Mouse (Mus musculus) CH12.LX (cell line): ENCODE measurements around the gene Egf. TPM values are rescaled to one million over a fixed set of nuclear protein-coding genes. Genes with fewer than 3 reads are reported as not detected.

ENCODE experiments used
- DNase-seq: peaks from one replicate; pipeline ENCODE4 v3.0.0-alpha.2; 2013; ENCODE audit errors: extremely low read depth
- H3K27ac ChIP-seq: 2 replicates; pipeline ENCODE4 v1.5.1; 2012; ENCODE audit warnings: low read depth, mild to moderate bottlenecking, control low read depth, moderate library complexity; ENCODE audit not compliant: insufficient read depth
- H3K27me3 ChIP-seq: replicated peaks from 2 replicates; pipeline ENCODE3; 2012; ENCODE audit warnings: inconsistent platforms
- H3K36me3 ChIP-seq, 2 experiments: replicated peaks in 1 of 2; 2 replicates each; pipeline versions ENCODE3 to v1.6.1; 2012; ENCODE audit warnings: inconsistent platforms in 1 of 2, low read length in 1 of 2, mild to moderate bottlenecking in 1 of 2, mixed read lengths in 1 of 2, moderate library complexity in 1 of 2; ENCODE audit not compliant: control insufficient read depth in 1 of 2, insufficient read depth in 1 of 2
- H3K4me1 ChIP-seq, 2 experiments: 2 replicates each; pipeline ENCODE4 v1.6.1; 2012; ENCODE audit warnings: inconsistent platforms in 1 of 2, moderate library complexity in 1 of 2; ENCODE audit not compliant: insufficient read depth in 2 of 2, control insufficient read depth in 1 of 2
- H3K4me2 ChIP-seq: 2 replicates; pipeline ENCODE4 v1.6.1; 2012; ENCODE audit warnings: low read depth, mild to moderate bottlenecking, control low read depth; ENCODE audit not compliant: poor library complexity, insufficient read depth, severe bottlenecking
- H3K4me3 ChIP-seq, 3 experiments: fragments of 150-350 bp in 1 of 3; sonication (generic) in 1 of 3; replicated peaks in 1 of 3; 2 replicates each; pipeline versions ENCODE3 to v1.5.1; 2011 to 2012; ENCODE audit warnings: low read depth in 2 of 3, low read length in 2 of 3, mild to moderate bottlenecking in 2 of 3, moderate library complexity in 2 of 3, control low read depth in 1 of 3, improper control_type of control experiment in 1 of 3, inconsistent platforms in 1 of 3, mixed read lengths in 1 of 3; ENCODE audit not compliant: poor library complexity in 1 of 3
- H3K79me2 ChIP-seq: replicated peaks from 2 replicates; pipeline ENCODE4 v1.6.1; 2012; ENCODE audit warnings: mild to moderate bottlenecking, moderate library complexity; ENCODE audit not compliant: control insufficient read depth, poor library complexity, insufficient read depth, severe bottlenecking; ENCODE audit errors: extremely low read depth
- H3K9ac ChIP-seq: 2 replicates; pipeline ENCODE4 v1.6.1; 2012; ENCODE audit warnings: low read depth, mild to moderate bottlenecking, control low read depth, moderate library complexity; ENCODE audit not compliant: insufficient read depth
- H3K9me3 ChIP-seq: replicated peaks from 2 replicates; pipeline ENCODE3; 2012; ENCODE audit warnings: low read length, inconsistent platforms, mixed read lengths
- CTCF ChIP-seq, 2 experiments: IDR thresholded peaks in 1 of 2; conservative IDR thresholded peaks in 1 of 2; 2 replicates each; pipeline ENCODE4 v1.5.1; 2011 to 2012; ENCODE audit warnings: low read depth in 2 of 2, low read length in 2 of 2, improper control_type of control experiment in 1 of 2, inconsistent platforms in 1 of 2, mild to moderate bottlenecking in 1 of 2, moderate library complexity in 1 of 2
- E2F4 ChIP-seq: IDR thresholded peaks from 2 replicates; pipeline ENCODE4 v1.6.1; 2011; ENCODE audit warnings: low read depth, low read length, improper control_type of control experiment; ENCODE audit not compliant: insufficient replicate concordance
- ELF1 ChIP-seq: IDR thresholded peaks from 2 replicates; pipeline ENCODE4 v1.6.1; 2014; ENCODE audit warnings: low read depth, mild to moderate bottlenecking, inconsistent platforms, low read length, improper control_type of control experiment
- EP300 ChIP-seq: IDR thresholded peaks from 2 replicates; pipeline ENCODE4 v1.6.1; 2011; ENCODE audit warnings: low read length, improper control_type of control experiment
- ETS1 ChIP-seq: conservative IDR thresholded peaks from 2 replicates; pipeline ENCODE4 v1.6.1; 2012; ENCODE audit warnings: low read depth, mild to moderate bottlenecking, inconsistent platforms, low read length, improper control_type of control experiment, moderate library complexity
- HCFC1 ChIP-seq: IDR thresholded peaks from 2 replicates; pipeline ENCODE4 v1.6.1; 2012; ENCODE audit warnings: low read depth, mild to moderate bottlenecking, inconsistent platforms, low read length, improper control_type of control experiment
- IRF4 ChIP-seq: IDR thresholded peaks from 2 replicates; pipeline ENCODE4 v1.6.1; 2014; ENCODE audit warnings: low read depth, mild to moderate bottlenecking, inconsistent platforms, low read length, improper control_type of control experiment
- JUN ChIP-seq: IDR thresholded peaks from 2 replicates; pipeline ENCODE4 v1.6.1; 2011; ENCODE audit warnings: low read depth, mild to moderate bottlenecking, low read length, improper control_type of control experiment, moderate library complexity; ENCODE audit not compliant: insufficient read depth
- JUND ChIP-seq: conservative IDR thresholded peaks from 2 replicates; pipeline ENCODE4 v1.6.1; 2011; ENCODE audit warnings: low read depth, low read length, improper control_type of control experiment
- KAT2A ChIP-seq: IDR thresholded peaks from 2 replicates; pipeline ENCODE4 v1.6.1; 2012; ENCODE audit warnings: low read length, improper control_type of control experiment, inconsistent platforms; ENCODE audit not compliant: insufficient replicate concordance
- MAFK ChIP-seq: IDR thresholded peaks from 2 replicates; pipeline ENCODE4 v1.6.1; 2011; ENCODE audit warnings: low read length, improper control_type of control experiment; ENCODE audit not compliant: insufficient replicate concordance
- MAX ChIP-seq: IDR thresholded peaks from 2 replicates; pipeline ENCODE4 v1.6.1; 2011; ENCODE audit warnings: low read length, improper control_type of control experiment
- MYC ChIP-seq: IDR thresholded peaks from 2 replicates; pipeline ENCODE4 v1.6.1; 2011; ENCODE audit warnings: low read depth, mild to moderate bottlenecking, improper control_type of control experiment, low read length
- NRF1 ChIP-seq: IDR thresholded peaks from 2 replicates; pipeline ENCODE4 v1.6.1; 2014; ENCODE audit warnings: low read depth, mild to moderate bottlenecking, inconsistent platforms, low read length, improper control_type of control experiment, moderate library complexity
- PAX5 ChIP-seq: IDR thresholded peaks from 2 replicates; pipeline ENCODE4 v1.6.1; 2012; ENCODE audit warnings: low read length, inconsistent platforms, mixed read lengths
- POLR2AphosphoS2 ChIP-seq: IDR thresholded peaks from 2 replicates; pipeline ENCODE4 v1.6.1; 2011; ENCODE audit warnings: low read depth, low read length, improper control_type of control experiment
- RCOR1 ChIP-seq: conservative IDR thresholded peaks from 2 replicates; pipeline ENCODE4 v1.6.1; 2012; ENCODE audit warnings: low read depth, mild to moderate bottlenecking, inconsistent platforms, low read length, improper control_type of control experiment
- SMC3 ChIP-seq: IDR thresholded peaks from 2 replicates; pipeline ENCODE4 v1.6.1; 2011; ENCODE audit warnings: low read depth, low read length, improper control_type of control experiment
- TBP ChIP-seq: conservative IDR thresholded peaks from 2 replicates; pipeline ENCODE4 v1.6.1; 2011; ENCODE audit warnings: low read depth, low read length, improper control_type of control experiment
- TCF12 ChIP-seq: IDR thresholded peaks from 2 replicates; pipeline ENCODE4 v1.6.1; 2014; ENCODE audit warnings: low read depth, mild to moderate bottlenecking, inconsistent platforms, low read length, improper control_type of control experiment
- UBTF ChIP-seq: IDR thresholded peaks from 2 replicates; pipeline ENCODE4 v1.6.1; 2012; ENCODE audit warnings: low read depth, mild to moderate bottlenecking, inconsistent platforms, low read length, improper control_type of control experiment, moderate library complexity
- USF2 ChIP-seq: conservative IDR thresholded peaks from 2 replicates; pipeline ENCODE4 v1.6.1; 2011; ENCODE audit warnings: low read depth, low read length, improper control_type of control experiment
- ZC3H11A ChIP-seq: IDR thresholded peaks from 2 replicates; pipeline ENCODE4 v1.6.1; 2012; ENCODE audit warnings: low read depth, mild to moderate bottlenecking, inconsistent platforms, low read length, improper control_type of control experiment
- ZMIZ1 ChIP-seq: IDR thresholded peaks from 2 replicates; pipeline ENCODE4 v1.6.1; 2012; ENCODE audit warnings: low read depth, mild to moderate bottlenecking, inconsistent platforms, low read length, improper control_type of control experiment
- ZNF384 ChIP-seq: IDR thresholded peaks from 2 replicates; pipeline ENCODE4 v1.6.1; 2012; ENCODE audit warnings: low read depth, low read length, improper control_type of control experiment, inconsistent platforms
- dilution Hi-C: fragments of 300-500 bp; cut with MboI; formaldehyde crosslinking; loops from 2 replicates; pipeline ENCODE4 v1.14.3; 2020; ENCODE audit warnings: low sequenced_read_pairs; ENCODE audit not compliant: extremely low pct_unique_long_range_greater_than_20kb, extremely low pct_ligation_motif_present
- in situ Hi-C: fragments of 300-500 bp; cut with MboI; formaldehyde crosslinking; loops from 3 replicates; pipeline ENCODE4 v1.14.3; 2019; ENCODE audit warnings: low sequenced_read_pairs, low pct_ligation_motif_present, low pct_unique_long_range_greater_than_20kb, mixed read lengths
- polyA plus RNA-seq: library from polyadenylated mRNA; unstranded; fragments of >175 nt; gene quantifications from 2 replicates; pipeline ENCODE4 v1.2.1, GENCODE M21; 2012; ENCODE audit warnings: low read depth; ENCODE audit not compliant: insufficient read length
- total RNA-seq, 2 experiments: library from RNA; depleted of rRNA; stranded (reverse); fragments of 300-350 nt in 1 of 2; fragments of >200 nt in 1 of 2; gene quantifications; 2 replicates each; pipeline ENCODE4 v1.2.3; 2012 to 2014

Egf gene
- total and polyA plus RNA-seq, 3 experiments, result 2.3 to 4.1 (median 3.9) TPM

DNA sequence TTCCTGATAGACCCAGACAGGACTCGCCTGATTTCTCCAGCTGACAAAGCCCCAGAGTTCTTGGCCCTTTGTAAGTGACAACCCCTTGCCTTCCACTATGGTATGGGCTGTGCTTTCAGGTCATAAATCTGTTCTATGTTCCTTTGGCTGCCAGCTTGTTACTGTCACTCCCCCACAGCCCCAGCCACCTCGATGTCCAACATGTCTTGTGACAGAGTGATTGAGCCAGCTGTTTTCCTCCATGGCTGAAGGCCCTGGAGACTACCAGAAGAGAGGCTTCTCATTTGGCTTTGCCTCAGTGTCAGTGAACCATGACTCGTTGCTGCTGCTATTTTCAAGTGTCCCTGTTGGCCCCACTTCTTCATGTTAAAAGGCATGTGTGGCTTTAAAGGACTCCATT lies 109.7 kb downstream of the Egf start:
- Histone ChIP-seq H3K4me1 (peaks cover 6 to 10% of the 10 kb centered on the region in 2 experiments; a peak in 3 of 4 replicates), H3K9ac (no peak overlapping the region), H3K9me3 (no peaks in the 10 kb centered on the region), H3K36me3 (no peaks in the 10 kb centered on the region), H3K4me3 (no peak overlapping the region), H3K27me3 (no peaks in the 10 kb centered on the region), H3K79me2 (no peaks in the 10 kb centered on the region)
- dilution Hi-C loops (no loop called here), in situ Hi-C loops (no loop called here)
- no peak for DNase-seq
- TF ChIP-seq ELF1, result no peak
- TF ChIP-seq EP300, result no peak
- no peak for TF ChIP-seq UBTF
- no peak for TF ChIP-seq ZMIZ1
- no peak for TF ChIP-seq HCFC1
- no peak for TF ChIP-seq JUND
- TF ChIP-seq MAX, result no peak
- TF ChIP-seq RCOR1, result no peak
- no peak for TF ChIP-seq CTCF (conservative IDR thresholded peaks at IDR 0.05 in 1 of 2, IDR thresholded peaks at IDR 0.05 in 1 of 2; ENCODE audit: low read depth in 2 of 2, low read length in 2 of 2)
- TF ChIP-seq USF2, result no peak
- TF ChIP-seq POLR2AphosphoS2, result no peak
- TF ChIP-seq ETS1, result no peak
- no peak for TF ChIP-seq MAFK
- no peak for TF ChIP-seq PAX5
- TF ChIP-seq, all 38 proteins: peak for 0
- Histone ChIP-seq H3K4me2 (no peak overlapping the region), H3K27ac (no peak overlapping the region)

DNA sequence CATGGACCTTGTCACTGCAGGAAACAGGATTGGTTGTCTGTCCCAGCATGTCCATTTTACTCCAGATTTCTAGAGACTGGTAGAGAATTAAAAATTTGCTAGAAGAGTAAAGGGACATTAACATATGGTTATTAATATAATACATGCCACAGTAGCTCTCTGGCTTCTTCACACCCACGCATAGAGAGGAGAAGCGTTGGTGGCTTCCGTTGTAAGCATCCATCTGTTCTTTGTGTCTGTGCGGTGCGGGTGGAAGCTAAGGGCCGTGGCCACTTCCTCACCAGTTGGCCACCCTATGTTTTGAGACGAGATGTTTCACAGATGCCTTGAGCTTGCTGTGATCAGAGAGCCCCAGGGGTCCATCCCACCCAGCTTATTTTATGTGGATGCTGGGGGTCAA lies 113.5 kb downstream of the Egf start:
- in situ Hi-C loops, result no loop called here
- Histone ChIP-seq H3K4me1 (peaks cover 6 to 10% of the 10 kb centered on the region in 2 experiments; a peak in 3 of 4 replicates), H3K4me3 (no peak overlapping the region), H3K27ac (no peak overlapping the region), H3K4me2 (no peak overlapping the region), H3K9ac (no peak overlapping the region), H3K9me3 (no peaks in the 10 kb centered on the region), H3K79me2 (no peaks in the 10 kb centered on the region), H3K27me3 (no peaks in the 10 kb centered on the region), H3K36me3 (no peaks in the 10 kb centered on the region)
- TF ChIP-seq ELF1 (no peak), ETS1 (no peak), CTCF (conservative IDR thresholded peaks at IDR 0.05 in 1 of 2, IDR thresholded peaks at IDR 0.05 in 1 of 2; ENCODE audit: low read depth in 2 of 2, low read length in 2 of 2) (no peak), IRF4 (no peak), ZC3H11A (no peak), MYC (no peak), MAX (no peak), TCF12 (no peak), KAT2A (no peak), JUN (no peak), SMC3 (no peak), RCOR1 (no peak), ZNF384 (no peak), TBP (no peak), E2F4 (no peak), ZMIZ1 (no peak), EP300 (no peak), POLR2AphosphoS2 (no peak), NRF1 (no peak), MAFK (no peak)
- dilution Hi-C loops, result no loop called here
- no peak for DNase-seq
